Mouse (Mus musculus) ovary, postnatal 10 days (tissue): ENCODE measurements around the gene Hk2.

Experiments
- DNase-seq: peaks from one replicate; pipeline ENCODE4 v3.0.0; 2022; ENCODE audit warnings: low spot score

Hk2 gene

GRCm38 (mm10) chr6:82770286-82770685 lies 4.0 kb downstream of the Hk2 start:
- no peak for DNase-seq

- no peak for DNase-seq
These were observed 4.5 kb downstream of the Hk2 start for GRCm38 (mm10) chr6:82769704-82770103.

DNA sequence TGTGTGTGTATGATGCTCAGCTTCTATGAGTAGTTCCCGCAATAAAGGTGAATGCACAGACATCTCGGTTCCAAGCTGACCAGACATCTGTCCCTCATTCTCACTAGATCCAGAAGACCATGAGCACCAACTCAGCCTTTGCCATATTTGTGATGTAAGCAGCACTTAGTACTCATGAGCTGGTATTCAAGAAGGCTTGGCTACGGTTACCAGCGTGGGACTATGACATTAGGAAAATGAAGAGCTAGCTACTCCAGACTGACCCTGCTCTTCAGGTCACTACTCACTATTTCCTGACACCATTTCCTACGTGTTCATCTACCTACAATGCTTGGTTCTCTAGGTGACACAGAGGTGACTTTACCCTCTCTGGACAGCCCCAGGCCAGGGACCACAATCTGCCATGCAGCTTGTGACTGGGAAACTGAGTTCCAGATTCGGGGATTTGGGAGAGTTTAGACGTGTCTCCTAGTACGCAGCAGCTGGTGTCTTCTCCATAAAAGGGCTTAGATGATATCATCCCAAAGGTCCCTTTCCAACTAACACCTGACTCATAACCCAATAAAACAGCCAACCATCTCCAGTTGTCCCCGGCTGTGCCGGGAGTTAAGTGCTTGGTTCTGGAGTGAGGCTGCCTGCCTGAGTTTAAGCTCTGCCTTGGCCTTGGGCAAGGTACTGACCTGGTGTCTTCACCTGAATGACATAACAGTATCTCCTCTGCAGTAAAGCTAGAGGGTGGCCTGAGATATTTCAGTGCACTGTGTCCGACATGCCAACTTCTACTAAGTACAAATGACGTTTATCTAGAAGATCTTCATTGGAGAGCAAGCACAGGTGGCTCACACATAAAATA lies 6.3 kb downstream of the Hk2 start:
- DNase-seq = no peak

DNA sequence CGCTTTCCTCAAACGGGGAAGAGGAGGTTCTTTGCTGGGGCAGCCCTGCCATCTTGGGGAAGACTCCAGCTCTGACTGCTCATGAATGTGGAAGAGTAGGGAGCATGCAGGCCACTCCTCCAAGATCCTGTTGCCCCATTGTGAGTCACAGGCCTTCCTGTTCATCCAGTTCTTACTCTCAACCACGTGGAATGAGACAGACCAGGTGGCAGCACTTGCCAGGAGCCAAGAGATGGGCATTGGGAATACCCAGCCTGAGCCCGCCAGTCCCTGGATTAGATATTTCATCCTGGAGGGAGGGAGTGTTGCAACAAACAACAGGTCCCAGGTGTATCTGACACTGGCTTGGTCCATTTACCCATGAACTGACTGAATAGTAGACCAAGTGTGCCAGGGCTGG lies 7.6 kb downstream of the Hk2 start:
- DNase-seq = no peak

DNA sequence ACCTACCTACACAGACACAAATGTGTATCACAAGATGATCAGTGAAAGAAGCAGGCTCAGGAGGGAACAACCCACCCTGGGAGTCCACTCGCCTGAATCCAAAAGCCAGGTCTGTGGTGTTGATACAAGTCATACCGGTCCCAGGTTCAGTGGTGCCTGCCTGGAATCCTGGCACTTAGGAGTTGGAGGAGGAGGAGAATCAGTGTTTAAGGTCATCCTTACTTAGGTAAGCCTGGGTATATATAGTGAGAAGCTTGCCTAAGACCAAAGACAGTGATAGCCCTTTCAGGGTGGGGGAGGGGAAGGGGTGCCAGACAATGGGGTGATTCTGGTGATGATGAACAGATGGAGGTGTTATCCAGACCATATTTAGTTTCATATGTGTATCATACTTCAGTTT lies 9.0 kb downstream of the Hk2 start:
- DNase-seq = no peak

- DNase-seq = no peak
These were observed 10.3 kb downstream of the Hk2 start for GRCm38 (mm10) chr6:82763871-82764503.

DNA sequence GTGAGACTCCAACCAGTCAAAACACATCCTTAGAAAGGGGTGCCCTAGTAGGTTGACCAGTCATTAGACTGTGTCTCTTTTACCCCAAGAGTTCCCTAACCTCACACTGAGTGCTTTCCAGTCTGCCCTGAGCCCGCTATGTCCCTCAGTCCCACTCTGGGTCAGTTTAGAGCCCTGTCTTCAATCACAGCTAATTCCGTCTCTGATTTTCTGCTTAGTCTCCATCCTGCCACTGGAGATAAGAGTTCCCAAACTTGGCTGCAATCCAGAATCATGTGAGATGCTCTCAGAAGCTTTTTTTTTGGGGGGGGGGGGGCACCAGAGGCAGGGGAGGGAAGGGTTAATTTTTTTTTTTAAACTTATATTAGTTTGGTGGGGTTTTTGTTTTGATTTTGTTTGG lies 11.5 kb downstream of the Hk2 start:
- no peak for DNase-seq

GRCm38 (mm10) chr6:82760749-82761357 lies 13.4 kb downstream of the Hk2 start:
- DNase-seq = no peak

GRCm38 (mm10) chr6:82759241-82759640 lies 15.0 kb downstream of the Hk2 start:
- no peak for DNase-seq

GRCm38 (mm10) chr6:82756799-82757210 lies 17.4 kb downstream of the Hk2 start:
- DNase-seq = no peak

GRCm38 (mm10) chr6:82756216-82756615 lies 18.0 kb downstream of the Hk2 start:
- no peak for DNase-seq

DNA sequence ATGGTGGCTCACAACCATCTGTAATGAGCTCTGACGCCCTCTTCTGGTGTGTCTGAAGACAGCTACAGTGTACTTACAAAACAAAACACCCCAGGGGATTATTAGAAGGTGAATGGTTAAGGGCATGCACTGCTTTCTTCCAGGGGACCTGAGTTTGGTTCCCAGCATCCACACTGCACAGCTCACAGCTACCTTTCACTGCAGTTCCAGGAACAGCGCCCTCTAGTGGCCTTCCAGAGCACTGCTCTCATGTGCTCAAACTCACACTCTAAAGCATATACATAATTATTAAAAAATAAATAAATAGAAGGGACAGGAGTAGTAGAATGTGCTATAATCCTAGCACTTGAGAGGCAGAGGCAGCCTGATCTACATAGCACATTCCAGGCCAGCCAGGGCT lies 18.9 kb downstream of the Hk2 start:
- no peak for DNase-seq

DNA sequence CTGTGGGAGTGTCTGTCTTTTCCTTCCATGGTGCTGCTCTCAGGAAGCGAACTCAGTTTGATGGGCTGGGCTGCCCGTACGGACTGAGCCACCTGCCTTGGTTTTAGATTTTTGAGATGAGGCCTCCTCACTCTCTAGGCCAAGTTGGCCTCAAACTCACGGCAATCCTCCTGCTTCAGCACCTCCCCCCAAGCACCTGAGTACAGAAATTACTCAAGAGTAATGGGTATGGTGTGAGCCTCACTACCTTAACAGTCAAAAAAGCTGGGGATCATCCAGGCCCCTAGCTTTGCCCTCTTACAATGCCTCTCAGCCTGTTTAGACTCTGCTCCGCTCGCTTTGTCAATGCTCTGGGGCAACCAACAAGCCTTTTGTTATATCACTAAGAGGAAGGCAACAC lies 19.5 kb downstream of the Hk2 start:
- no peak for DNase-seq

- no peak for DNase-seq
These were observed 20.5 kb downstream of the Hk2 start for GRCm38 (mm10) chr6:82753638-82754361.

- DNase-seq = no peak
These were observed 21.2 kb downstream of the Hk2 start for GRCm38 (mm10) chr6:82753061-82753460.

DNA sequence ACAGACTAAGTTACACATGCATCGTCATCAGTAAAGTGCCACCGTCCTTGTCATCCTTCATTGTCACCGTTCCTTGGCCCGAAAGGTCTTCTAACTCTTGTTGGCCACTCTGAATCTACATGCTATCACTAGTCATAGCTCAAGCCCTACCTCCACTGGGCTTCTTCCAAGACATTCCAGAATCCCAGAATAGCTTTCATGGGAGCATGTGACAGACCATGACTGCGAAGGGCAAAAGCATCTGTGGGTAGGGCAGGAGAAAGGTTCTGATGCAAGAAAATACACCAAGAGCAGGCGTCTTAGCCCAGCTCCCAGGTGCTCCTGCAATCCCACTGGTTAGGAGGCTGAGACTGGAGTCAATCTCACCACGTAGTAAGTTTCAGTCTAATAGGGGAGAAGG lies 22.5 kb downstream of the Hk2 start:
- no peak for DNase-seq

DNA sequence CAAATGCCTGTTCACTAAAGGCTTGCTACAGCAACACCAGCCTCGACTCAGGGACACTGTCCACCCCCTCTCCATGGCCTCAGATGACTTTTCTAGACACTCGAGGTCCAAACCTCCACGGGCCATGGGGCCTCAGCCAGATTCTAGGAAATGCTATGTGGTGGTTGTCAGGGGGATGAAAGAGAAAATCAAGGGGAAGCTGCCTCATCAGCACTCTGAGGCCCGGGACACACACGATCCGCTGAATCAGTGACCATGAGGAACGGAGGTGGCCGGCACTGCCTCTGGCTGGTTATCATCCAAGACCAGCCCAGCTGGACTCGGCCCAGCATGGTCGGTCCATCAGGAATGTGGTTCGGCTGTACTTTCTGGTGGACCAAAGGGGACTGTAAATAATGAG lies 23.2 kb downstream of the Hk2 start:
- no peak for DNase-seq

DNA sequence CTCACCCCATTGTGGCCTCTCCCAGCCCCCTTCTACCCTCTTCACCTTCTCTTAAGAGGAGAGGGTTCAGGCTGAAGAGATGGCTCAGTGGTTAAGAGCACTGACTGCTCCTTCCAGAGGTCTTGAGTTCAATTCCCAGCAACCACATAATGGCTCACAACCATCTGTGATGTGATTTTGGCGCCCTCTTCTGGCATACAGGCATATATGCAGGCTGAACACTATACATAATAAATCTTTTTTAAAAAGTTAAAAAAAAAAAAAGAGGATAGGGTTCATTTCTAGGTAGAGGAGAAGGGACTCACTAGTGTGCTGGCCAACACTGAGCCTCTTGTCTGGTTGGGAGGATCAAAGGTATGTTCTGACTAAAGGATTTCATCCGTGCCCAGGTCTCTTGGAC lies 24.2 kb downstream of the Hk2 start:
- DNase-seq = no peak

- DNase-seq = no peak
These were observed 26.1 kb downstream of the Hk2 start for GRCm38 (mm10) chr6:82748106-82748672.

DNA sequence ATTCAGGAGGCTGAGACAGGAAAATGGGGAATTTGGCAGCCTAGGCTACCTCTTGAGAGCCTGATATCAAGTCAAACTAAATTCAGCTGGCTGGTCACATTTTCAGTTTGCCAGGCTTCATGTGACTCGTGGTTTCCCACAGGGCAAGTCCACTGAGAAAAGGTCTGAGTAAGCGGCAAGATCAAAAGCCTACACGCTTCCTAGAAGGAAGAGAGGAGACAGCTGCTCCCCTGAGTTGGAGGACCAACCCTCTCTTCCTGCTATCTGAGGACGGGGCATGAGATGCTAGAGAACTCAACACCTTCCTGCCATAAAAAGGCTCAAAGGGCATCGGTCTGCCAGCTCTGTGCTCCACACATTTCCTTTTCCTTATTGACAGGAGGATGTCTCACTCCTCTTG lies 27.2 kb downstream of the Hk2 start:
- no peak for DNase-seq

- DNase-seq = no peak
These were observed 29.7 kb downstream of the Hk2 start for GRCm38 (mm10) chr6:82744553-82744952.

DNA sequence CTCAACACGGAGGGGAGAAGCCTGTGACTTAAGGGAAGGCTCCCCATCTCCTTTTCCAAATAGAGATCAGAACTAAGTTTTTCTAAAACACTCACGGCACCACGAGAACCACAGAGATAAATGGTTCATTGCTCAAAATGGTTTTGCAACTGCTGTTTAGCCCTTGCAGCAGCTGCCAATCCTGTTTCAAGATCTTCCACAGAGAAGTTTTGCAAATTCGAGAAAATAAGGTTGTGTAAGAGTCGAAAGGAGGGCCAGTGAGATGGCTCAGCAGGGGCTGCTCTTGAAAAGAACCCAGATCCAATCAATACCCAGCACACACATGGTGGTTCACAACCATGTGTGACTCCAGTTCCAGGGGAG lies 32.8 kb downstream of the Hk2 start:
- DNase-seq = no peak
